Mouse (Mus musculus) brown adipose tissue, adult 24 weeks (tissue): ENCODE data around the gene Cxcl2. TPM values are rescaled to one million over a fixed set of nuclear protein-coding genes. Genes with fewer than 3 reads are reported as not detected.

Experiments
- H3K27ac ChIP-seq: fragments of 200-500 bp; replicated peaks from 2 replicates; pipeline ENCODE4 v1.5.1; 2012; ENCODE audit warnings: low read depth, mild to moderate bottlenecking, low read length
- H3K4me1 ChIP-seq: fragments of 200-500 bp; 2 replicates; pipeline ENCODE4 v1.6.1; 2012; ENCODE audit warnings: low read length, mixed read lengths; ENCODE audit not compliant: control insufficient read depth, insufficient read depth, insufficient read length
- H3K4me3 ChIP-seq: fragments of 200-500 bp; 2 replicates; pipeline ENCODE4 v1.5.1; 2012; ENCODE audit warnings: low read depth, mild to moderate bottlenecking, low read length, moderate library complexity; ENCODE audit not compliant: insufficient read depth
- polyA plus RNA-seq: library from polyadenylated mRNA; stranded (reverse); fragments of >200 nt; gene quantifications from 2 replicates; pipeline ENCODE4 v1.2.4, GENCODE M21; 2012; ENCODE audit not compliant: missing spikeins, insufficient read depth, insufficient read length

Gene Cxcl2
- polyA plus RNA-seq, 1 experiment: 6.6 TPM

- peak overlapping the region; percentile 61 for H3K27ac ChIP-seq
- no peak overlapping the region for H3K4me3 ChIP-seq
- H3K4me1 ChIP-seq: peaks cover 18% of the 10 kb centered on the region
Measured at GRCm38 (mm10) chr5:90881682-90882081, 22.0 kb upstream of the Cxcl2 start.

GRCm38 (mm10) chr5:90882146-90882545 is 21.5 kb upstream of the Cxcl2 start:
- Histone ChIP-seq H3K27ac (peak overlapping the region; percentile 60), H3K4me1 (peaks cover 17% of the 10 kb centered on the region), H3K4me3 (no peak overlapping the region)

- H3K4me3 ChIP-seq: no peak overlapping the region
- H3K27ac ChIP-seq: no peak overlapping the region
Measured at GRCm38 (mm10) chr5:90884628-90885242, 18.9 kb upstream of the Cxcl2 start.

GRCm38 (mm10) chr5:90888661-90889060 is 15.0 kb upstream of the Cxcl2 start:
- peaks cover 6% of the 10 kb centered on the region for H3K4me1 ChIP-seq

More at GRCm38 (mm10) chr5:90884628-90885242, 18.9 kb upstream of the Cxcl2 start:
- peaks cover 14% of the 10 kb centered on the region for H3K4me1 ChIP-seq

GRCm38 (mm10) chr5:90890519-90891463 is 12.9 kb upstream of the Cxcl2 start, which contains the start of gene Cxcl1:
Gene Cxcl1 (plus strand): TSS chr5:90891241.
- no peaks in the 10 kb centered on the region; the same call in 1 of the 2 replicates for H3K4me1 ChIP-seq
- H3K27ac ChIP-seq: 0 out of 2 replicates have a peak within 1 kb of the TSS, but pooled peaks have one; percentile 40
- H3K4me3 ChIP-seq: peak within 1 kb of the TSS; percentile 45

More at GRCm38 (mm10) chr5:90888661-90889060, 15.0 kb upstream of the Cxcl2 start:
- no peak overlapping the region for H3K4me3 ChIP-seq
- H3K27ac ChIP-seq: no peak overlapping the region

- Histone ChIP-seq H3K4me1 (no peaks in the 10 kb centered on the region; the same call in 1 of the 2 replicates), H3K4me3 (peak overlapping the region; percentile 45), H3K27ac (no peak overlapping the region)
Measured at GRCm38 (mm10) chr5:90891464-90891813, 12.2 kb upstream of the Cxcl2 start.

GRCm38 (mm10) chr5:90894231-90894630 is 9.4 kb upstream of the Cxcl2 start:
- no peak overlapping the region for H3K4me3 ChIP-seq
- no peak overlapping the region for H3K27ac ChIP-seq
- H3K4me1 ChIP-seq: no peaks in the 10 kb centered on the region; the same call in 1 of the 2 replicates

GRCm38 (mm10) chr5:90897429-90897828 is 6.2 kb upstream of the Cxcl2 start:
- Histone ChIP-seq H3K27ac (no peak overlapping the region), H3K4me3 (no peak overlapping the region), H3K4me1 (peaks cover 9% of the 10 kb centered on the region)

- Histone ChIP-seq H3K27ac (peak overlapping the region; percentile 12; the same call in 1 of the 2 replicates), H3K4me1 (peaks cover 9% of the 10 kb centered on the region), H3K4me3 (no peak overlapping the region)
Measured at GRCm38 (mm10) chr5:90899308-90899707, 4.4 kb upstream of the Cxcl2 start.

GRCm38 (mm10) chr5:90900147-90900546 is 3.5 kb upstream of the Cxcl2 start:
- H3K4me1 ChIP-seq: peaks cover 9% of the 10 kb centered on the region
- H3K4me3 ChIP-seq: no peak overlapping the region
- H3K27ac ChIP-seq: 0 out of 2 replicates have a peak overlapping the region, but pooled peaks have one; percentile 12

GRCm38 (mm10) chr5:90900688-90901087 is 3.0 kb upstream of the Cxcl2 start:
- Histone ChIP-seq H3K4me3 (no peak overlapping the region), H3K4me1 (peaks cover 9% of the 10 kb centered on the region), H3K27ac (no peak overlapping the region)

GRCm38 (mm10) chr5:90902380-90903260 is 1.1 kb upstream of the Cxcl2 start:
- H3K4me3 ChIP-seq: no peak overlapping the region
- no peak overlapping the region for H3K27ac ChIP-seq
- H3K4me1 ChIP-seq: peaks cover 9% of the 10 kb centered on the region

- no peak overlapping the region for H3K27ac ChIP-seq
- no peaks in the 10 kb centered on the region for H3K4me1 ChIP-seq
- H3K4me3 ChIP-seq: no peak overlapping the region
Measured at GRCm38 (mm10) chr5:90908983-90909382, 5.3 kb downstream of the Cxcl2 start.

GRCm38 (mm10) chr5:90919495-90919894 is 15.8 kb downstream of the Cxcl2 start:
- Histone ChIP-seq H3K4me3 (no peak overlapping the region), H3K27ac (no peak overlapping the region), H3K4me1 (no peaks in the 10 kb centered on the region)
